In the genomic region with DNA sequence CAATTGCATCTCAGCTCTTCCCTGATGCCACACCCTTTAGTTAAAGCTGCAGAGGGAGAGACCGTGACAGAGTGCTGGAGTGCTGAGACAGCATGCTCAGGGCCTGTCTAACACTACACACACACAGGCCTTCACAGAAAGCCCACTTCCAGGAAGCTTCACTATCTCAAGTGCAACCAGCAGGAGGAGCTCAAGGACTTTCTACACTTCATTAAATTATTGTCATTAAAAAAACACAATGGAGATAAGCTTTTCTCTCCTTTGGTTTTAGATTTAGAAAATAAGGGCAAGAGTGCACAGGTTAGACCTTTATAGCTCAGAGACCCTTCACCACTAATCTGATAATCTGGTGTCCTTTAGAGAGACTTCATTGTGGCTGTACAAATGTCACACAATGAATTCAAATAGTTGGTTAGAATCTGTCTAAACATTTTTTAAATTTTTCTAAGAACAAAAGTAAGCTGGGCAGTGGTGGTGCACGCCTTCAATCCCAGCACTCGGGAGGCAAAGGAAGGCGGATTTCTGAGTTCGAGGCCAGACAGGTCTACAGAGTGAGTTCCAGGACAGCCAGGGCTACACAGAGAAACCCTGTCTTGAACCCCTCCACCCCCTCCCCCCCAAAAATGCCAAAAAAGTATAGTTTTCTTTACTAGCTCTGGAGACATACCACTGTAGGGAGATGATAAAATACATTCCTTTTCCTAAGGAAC, we compare ENCODE assay signal across 8 mouse cellular contexts. TPM values are rescaled to one million over a fixed set of nuclear protein-coding genes. Genes with fewer than 3 reads are reported as not detected.
DNase-seq lines count a peak whose midpoint lies in the region; ATAC-seq lines count a peak whose summit lies in the region.

No protein-coding gene starts in this region.

- H3K27me3 ChIP-seq in neural tube, embryonic 11.5 days (ENCODE audit: control insufficient read depth, insufficient read depth, low read length) = no peaks in the 10 kb centered on the region
- no peaks in the 10 kb centered on the region for H3K27me3 ChIP-seq in forebrain, embryonic 16.5 days (replicated peaks; ENCODE audit: control insufficient read depth, insufficient read depth, low read length)
- no peaks in the 10 kb centered on the region for H3K27me3 ChIP-seq in intestine, embryonic 14.5 days (replicated peaks; ENCODE audit: control insufficient read depth, insufficient read depth, low read length)
- H3K27me3 ChIP-seq in neural tube, embryonic 14.5 days (ENCODE audit: control insufficient read depth, insufficient read depth, low read length) = no peaks in the 10 kb centered on the region

- no peaks in the 10 kb centered on the region for H3K9me3 ChIP-seq in neural tube, embryonic 11.5 days (ENCODE audit: control insufficient read depth, low read length)
- H3K9me3 ChIP-seq in forebrain, embryonic 16.5 days (ENCODE audit: control insufficient read depth, low read length) = no peaks in the 10 kb centered on the region
- no peaks in the 10 kb centered on the region for H3K9me3 ChIP-seq in intestine, embryonic 14.5 days (ENCODE audit: control insufficient read depth, low read length)
- H3K9me3 ChIP-seq in neural tube, embryonic 14.5 days (ENCODE audit: control insufficient read depth, low read length) = no peaks in the 10 kb centered on the region

- H3K9ac ChIP-seq in neural tube, embryonic 11.5 days (ENCODE audit: low read length) = no peak overlapping the region
- H3K9ac ChIP-seq in forebrain, embryonic 16.5 days (replicated peaks; ENCODE audit: low read depth, low read length) = no peak overlapping the region
- H3K9ac ChIP-seq in intestine, embryonic 14.5 days (ENCODE audit: low read length) = no peak overlapping the region
- no peak overlapping the region for H3K9ac ChIP-seq in neural tube, embryonic 14.5 days (replicated peaks; ENCODE audit: low read depth, low read length)

- H3K4me2 ChIP-seq in neural tube, embryonic 11.5 days (ENCODE audit: low read depth) = no peak overlapping the region
- H3K4me2 ChIP-seq in forebrain, embryonic 16.5 days (ENCODE audit: low read length) = no peak overlapping the region
- H3K4me2 ChIP-seq in intestine, embryonic 14.5 days (ENCODE audit: low read length) = no peak overlapping the region
- no peak overlapping the region for H3K4me2 ChIP-seq in neural tube, embryonic 14.5 days (ENCODE audit: low read depth, low read length)

- no peaks in the 10 kb centered on the region for H3K4me1 ChIP-seq in neural tube, embryonic 11.5 days (ENCODE audit: control insufficient read depth, insufficient read depth, low read length)
- no peaks in the 10 kb centered on the region for H3K4me1 ChIP-seq in forebrain, embryonic 16.5 days (replicated peaks; ENCODE audit: control insufficient read depth, insufficient read depth, low read length)
- no peaks in the 10 kb centered on the region for H3K4me1 ChIP-seq in intestine, embryonic 14.5 days (replicated peaks; ENCODE audit: control insufficient read depth, insufficient read depth, low read length)
- H3K4me1 ChIP-seq in neural tube, embryonic 14.5 days (ENCODE audit: control insufficient read depth, insufficient read depth, low read length) = no peaks in the 10 kb centered on the region

- peaks cover 2% of the 10 kb centered on the region; the same call in 1 of the 2 replicates for H3K36me3 ChIP-seq in neural tube, embryonic 11.5 days (ENCODE audit: control insufficient read depth, insufficient read depth, low read length)
- H3K36me3 ChIP-seq in forebrain, embryonic 16.5 days (ENCODE audit: control insufficient read depth, insufficient read depth) = peaks cover 7% of the 10 kb centered on the region
- peaks cover 76% of the 10 kb centered on the region for H3K36me3 ChIP-seq in intestine, embryonic 14.5 days (ENCODE audit: control insufficient read depth, insufficient read depth, low read length)
- peaks cover 3% of the 10 kb centered on the region; the same call in 1 of the 2 replicates for H3K36me3 ChIP-seq in neural tube, embryonic 14.5 days (ENCODE audit: control insufficient read depth, insufficient read depth, low read length)

- WGBS in neural tube, embryonic 11.5 days = 83% methylated on average over 5 of the region's 5 CpGs
- 36% methylated on average over 5 of the region's 5 CpGs for WGBS in forebrain, embryonic 16.5 days
- 84% methylated on average over 5 of the region's 5 CpGs for WGBS in intestine, embryonic 14.5 days
- WGBS in neural tube, embryonic 14.5 days = 68% methylated on average over 5 of the region's 5 CpGs

- no peak overlapping the region for H3K4me3 ChIP-seq in neural tube, embryonic 11.5 days (ENCODE audit: low read depth, low read length)
- H3K4me3 ChIP-seq in forebrain, embryonic 16.5 days (replicated peaks; ENCODE audit: low read length) = no peak overlapping the region
- no peak overlapping the region for H3K4me3 ChIP-seq in intestine, embryonic 14.5 days (ENCODE audit: low read depth, low read length)
- H3K4me3 ChIP-seq in neural tube, embryonic 14.5 days (ENCODE audit: low read depth, low read length) = no peak overlapping the region

- DNase-seq in neural tube, embryonic 11.5 days (ENCODE audit: low spot score) = peak; percentile 68
- DNase-seq in neural tube, embryonic 10.5 days (ENCODE audit: extremely low spot score, low spot score) = no peak
- peak; percentile 6 for DNase-seq in adrenal gland, adult 2 months
- peak; percentile 67 for DNase-seq in intestine, embryonic 14.5 days (ENCODE audit: low spot score)
- peak; percentile 28 to 46 for DNase-seq in lung, adult 18-20 months
- no peak for DNase-seq in cerebellum, adult 9-10 months

- no peak overlapping the region for H3K27ac ChIP-seq in neural tube, embryonic 11.5 days (ENCODE audit: low read depth, low read length)
- H3K27ac ChIP-seq in forebrain, embryonic 16.5 days (ENCODE audit: low read length) = no peak overlapping the region
- no peak overlapping the region for H3K27ac ChIP-seq in intestine, embryonic 14.5 days (ENCODE audit: low read depth)
- H3K27ac ChIP-seq in neural tube, embryonic 14.5 days (ENCODE audit: low read depth, low read length) = no peak overlapping the region

- peak; percentile 35; the same call in 1 of the 2 replicates for ATAC-seq in neural tube, embryonic 11.5 days (ENCODE audit: insufficient read depth, low FRiP score, low TSS enrichment)
- ATAC-seq in forebrain, embryonic 16.5 days = peak; percentile 85
- ATAC-seq in intestine, embryonic 14.5 days (replicated peaks; ENCODE audit: low FRiP score, low TSS enrichment, low read depth) = 0 out of 2 replicates have a peak, but pooled peaks have one; percentile 47
- ATAC-seq in neural tube, embryonic 14.5 days (ENCODE audit: low read depth) = peak; percentile 70; the same call in 1 of the 2 replicates

RNA-seq across cellular contexts. Expression of a gene that starts 9.4 kb away (rescaled TPM):
- 292 and 301 TPM in 2 replicates for polyA plus RNA-seq in neural tube, embryonic 11.5 days (2014; fragmentation: Nextera tagmentation; extraction: Ambion mirVana)
- 10 to 100 TPM; 15.7 to 17.6 TPM for total RNA-seq in adrenal gland, adult 2 months (2021)
- 4.0 and 4.3 TPM in 2 replicates for polyA plus RNA-seq in adrenal gland, adult 2 months (2012; rRNA removed)
- 95.3 and 113 TPM in 2 replicates for polyA plus RNA-seq in forebrain, embryonic 16.5 days (2015; fragmentation: Nextera tagmentation; extraction: Ambion mirVana)
- 284 and 298 TPM in 2 replicates for polyA plus RNA-seq in intestine, embryonic 14.5 days (2014; fragmentation: Nextera tagmentation; extraction: Ambion mirVana)
- 45.7 and 59.3 TPM in 2 replicates for polyA plus RNA-seq in neural tube, embryonic 14.5 days (2014; fragmentation: Nextera tagmentation; extraction: Ambion mirVana)

RNA-seq across cellular contexts. Expression of a gene that starts 40.8 kb away (rescaled TPM):
- 0.24 and 0.40 TPM in 2 replicates for polyA plus RNA-seq in neural tube, embryonic 11.5 days (2014; fragmentation: Nextera tagmentation; extraction: Ambion mirVana)
- total RNA-seq in adrenal gland, adult 2 months (2021) = under 1 TPM; 0.06 to 0.07 TPM
- polyA plus RNA-seq in adrenal gland, adult 2 months (2012; rRNA removed) = 0.02 and 0.04 TPM in 2 replicates
- 0.09 and 0.17 TPM in 2 replicates for polyA plus RNA-seq in forebrain, embryonic 16.5 days (2015; fragmentation: Nextera tagmentation; extraction: Ambion mirVana)
- polyA plus RNA-seq in intestine, embryonic 14.5 days (2014; fragmentation: Nextera tagmentation; extraction: Ambion mirVana) = 0.31 TPM in 2 replicates
- 0.04 and 0.42 TPM in 2 replicates for polyA plus RNA-seq in neural tube, embryonic 14.5 days (2014; fragmentation: Nextera tagmentation; extraction: Ambion mirVana)

RNA-seq across cellular contexts. Expression of a gene that starts 48.3 kb away (rescaled TPM):
- 127 and 133 TPM in 2 replicates for polyA plus RNA-seq in neural tube, embryonic 11.5 days (2014; fragmentation: Nextera tagmentation; extraction: Ambion mirVana)
- 10 to 100 TPM; 81.7 to 98.0 TPM for total RNA-seq in adrenal gland, adult 2 months (2021)
- 10.4 and 12.8 TPM in 2 replicates for polyA plus RNA-seq in adrenal gland, adult 2 months (2012; rRNA removed)
- 136 and 159 TPM in 2 replicates for polyA plus RNA-seq in forebrain, embryonic 16.5 days (2015; fragmentation: Nextera tagmentation; extraction: Ambion mirVana)
- 107 and 109 TPM in 2 replicates for polyA plus RNA-seq in intestine, embryonic 14.5 days (2014; fragmentation: Nextera tagmentation; extraction: Ambion mirVana)
- polyA plus RNA-seq in neural tube, embryonic 14.5 days (2014; fragmentation: Nextera tagmentation; extraction: Ambion mirVana) = 94.2 and 97.1 TPM in 2 replicates

Comparison
In these comparisons a context has a peak if more than half of its experiments do, and no peak if none do; other contexts are left out.
1. DNase-seq: peak in neural tube, embryonic 11.5 days (single experiment), adrenal gland, adult 2 months (single experiment), intestine, embryonic 14.5 days (single experiment) and lung, adult 18-20 months (2 of 2); none in neural tube, embryonic 10.5 days (single experiment) and cerebellum, adult 9-10 months (single experiment).
2. ATAC-seq: peak in every context shown above with its lines; median percentile 85 in forebrain, embryonic 16.5 days; 70 in neural tube, embryonic 14.5 days; 47 in intestine, embryonic 14.5 days; 35 in neural tube, embryonic 11.5 days.